ENCODE assay signal across 8 mouse cellular contexts in the genomic region with DNA sequence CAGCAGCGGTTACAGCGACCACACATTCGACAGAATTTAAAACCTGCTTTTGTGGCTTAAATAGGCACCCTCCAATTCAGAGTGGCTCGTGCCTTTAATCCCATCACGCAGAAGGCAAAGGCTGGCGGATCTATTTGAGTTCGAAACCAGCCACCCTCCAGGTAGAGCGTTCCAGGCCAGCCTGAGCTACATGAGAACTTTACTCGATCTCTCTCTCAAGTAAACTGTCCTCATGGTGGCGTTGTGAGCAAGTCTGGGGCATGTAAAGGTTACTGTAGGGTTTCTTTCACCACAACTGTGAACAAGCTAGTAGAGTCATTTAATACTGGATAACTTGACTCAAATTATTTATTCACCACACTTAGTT. TPM values are rescaled to one million over a fixed set of nuclear protein-coding genes. Genes with fewer than 3 reads are reported as not detected.
A peak's percentile ranks its signal among the peaks of the same experiment; 100 is the strongest.
DNase-seq lines count a peak whose midpoint lies in the region; ATAC-seq and TF ChIP-seq lines count a peak whose summit lies in the region.

No protein-coding gene starts in this region.

- no peaks in the 10 kb centered on the region for H3K36me3 ChIP-seq in hindbrain, embryonic 13.5 days
- H3K36me3 ChIP-seq in stomach, postnatal 0 days (ENCODE audit: control insufficient read depth, insufficient read depth, low read length), result no peaks in the 10 kb centered on the region; the same call in 1 of the 2 replicates

- ATAC-seq in hindbrain, embryonic 13.5 days (ENCODE audit: low FRiP score), result peak; percentile 32; the same call in 1 of the 2 replicates
- ATAC-seq in stomach, postnatal 0 days (ENCODE audit: low FRiP score, low TSS enrichment), result peak; percentile 36; the same call in 1 of the 2 replicates

- peak overlapping the region; percentile 82 for H3K4me3 ChIP-seq in cerebellum, adult 2 months (replicated peaks; ENCODE audit: insufficient read depth, low read depth, low read length)
- peak overlapping the region; percentile 60 for H3K4me3 ChIP-seq in hindbrain, embryonic 13.5 days
- H3K4me3 ChIP-seq in stomach, postnatal 0 days (ENCODE audit: low read depth, low read length), result peak overlapping the region; percentile 68

- H3K4me1 ChIP-seq in cerebellum, adult 2 months (ENCODE audit: control insufficient read depth, insufficient read depth, low read length), result no peaks in the 10 kb centered on the region
- H3K4me1 ChIP-seq in hindbrain, embryonic 13.5 days (replicated peaks), result peaks cover 25% of the 10 kb centered on the region
- H3K4me1 ChIP-seq in stomach, postnatal 0 days (replicated peaks; ENCODE audit: control insufficient read depth, insufficient read depth), result 0 out of 2 replicates have a peak, but pooled peaks cover 2% of the 10 kb centered on the region

- no peaks in the 10 kb centered on the region for H3K27me3 ChIP-seq in cerebellum, adult 2 months (ENCODE audit: control insufficient read depth, insufficient read depth, low read length)
- H3K27me3 ChIP-seq in hindbrain, embryonic 13.5 days, result peaks cover 6% of the 10 kb centered on the region
- no peaks in the 10 kb centered on the region for H3K27me3 ChIP-seq in stomach, postnatal 0 days (ENCODE audit: control insufficient read depth, insufficient read depth, low read length)

- peak; percentile 22; the same call in 1 of the 2 replicates for TF ChIP-seq CTCF in cerebellum, adult 2 months (IDR thresholded peaks at IDR 0.05; ENCODE audit: borderline replicate concordance, insufficient read depth, low read depth, low read length)
- peak; percentile 60 for TF ChIP-seq CTCF in stomach, postnatal 0 days (IDR thresholded peaks at IDR 0.05; ENCODE audit: low read depth)

- DNase-seq in cerebellum, adult 2 months, result no peak
- no peak for DNase-seq in cerebellum, adult 9-10 months
- peak; percentile 93 for DNase-seq in 416B (ENCODE audit: low read depth)
- DNase-seq in c-Kit-positive CD71-positive TER-119-positive erythroid progenitor cells, embryonic 14.5 days (ENCODE audit: low spot score), result peak; percentile 70
- DNase-seq in lung, postnatal 10 days, result peak; percentile 74
- no peak for DNase-seq in stomach, postnatal 0 days (ENCODE audit: low spot score)
- DNase-seq in cerebellum, adult 9-11 months, result no peak

- H3K9me3 ChIP-seq in hindbrain, embryonic 13.5 days, result no peaks in the 10 kb centered on the region
- H3K9me3 ChIP-seq in stomach, postnatal 0 days (ENCODE audit: control insufficient read depth, low read length), result no peaks in the 10 kb centered on the region

- H3K27ac ChIP-seq in cerebellum, adult 2 months (ENCODE audit: insufficient read depth, low read length), result no peak overlapping the region
- H3K27ac ChIP-seq in hindbrain, embryonic 13.5 days, result peak overlapping the region; percentile 76
- H3K27ac ChIP-seq in stomach, postnatal 0 days (replicated peaks), result peak overlapping the region; percentile 80

- 0 out of 2 replicates have a peak, but pooled peaks have one; percentile 1 for TF ChIP-seq POLR2A in cerebellum, adult 2 months (IDR thresholded peaks at IDR 0.05; ENCODE audit: borderline replicate concordance, insufficient read depth, low read length)

- no peak for TF ChIP-seq EP300 in stomach, postnatal 0 days (optimal IDR thresholded peaks at IDR 0.05)

- H3K9ac ChIP-seq in hindbrain, embryonic 13.5 days, result peak overlapping the region; percentile 49; the same call in 1 of the 2 replicates
- peak overlapping the region; percentile 56 for H3K9ac ChIP-seq in stomach, postnatal 0 days (ENCODE audit: low read length)

- WGBS in cerebellum, adult 2 months, result 2% methylated on average over 10 of the region's 10 CpGs
- 3% methylated on average over 10 of the region's 10 CpGs for WGBS in hindbrain, embryonic 13.5 days
- WGBS in stomach, postnatal 0 days, result 1% methylated on average over 10 of the region's 10 CpGs

- peak overlapping the region; percentile 81 for H3K4me2 ChIP-seq in hindbrain, embryonic 13.5 days
- peak overlapping the region; percentile 83 for H3K4me2 ChIP-seq in stomach, postnatal 0 days (replicated peaks; ENCODE audit: low read depth)

RNA-seq across cellular contexts. Expression of gene Kif18b, which starts 0.4 kb away (rescaled TPM):
- polyA plus RNA-seq in cerebellum, adult 2 months (2012; rRNA removed), result 0.05 and 0.10 TPM in 2 replicates
- polyA plus RNA-seq in hindbrain, embryonic 13.5 days (2015; fragmentation: Nextera tagmentation; extraction: Ambion mirVana), result 2.4 and 2.6 TPM in 2 replicates
- 1.1 and 1.3 TPM in 2 replicates for polyA plus RNA-seq in stomach, postnatal 0 days (2015; fragmentation: Nextera tagmentation; extraction: Ambion mirVana)

RNA-seq across cellular contexts. Expression of gene C1ql1, which starts 21.2 kb away (rescaled TPM):
- polyA plus RNA-seq in cerebellum, adult 2 months (2012; rRNA removed), result 16.7 and 19.2 TPM in 2 replicates
- polyA plus RNA-seq in hindbrain, embryonic 13.5 days (2015; fragmentation: Nextera tagmentation; extraction: Ambion mirVana), result 5.2 and 5.7 TPM in 2 replicates
- 1.4 and 1.9 TPM in 2 replicates for polyA plus RNA-seq in stomach, postnatal 0 days (2015; fragmentation: Nextera tagmentation; extraction: Ambion mirVana)

RNA-seq across cellular contexts. Expression of gene Gfap, which starts 24.6 kb away (rescaled TPM):
- 207 and 211 TPM in 2 replicates for polyA plus RNA-seq in cerebellum, adult 2 months (2012; rRNA removed)
- polyA plus RNA-seq in hindbrain, embryonic 13.5 days (2015; fragmentation: Nextera tagmentation; extraction: Ambion mirVana), result 0.12 and 0.18 TPM in 2 replicates
- 0.68 and 1.1 TPM in 2 replicates for polyA plus RNA-seq in stomach, postnatal 0 days (2015; fragmentation: Nextera tagmentation; extraction: Ambion mirVana)

RNA-seq across cellular contexts. Expression of gene Fam187a, which starts 40.4 kb away (rescaled TPM):
- polyA plus RNA-seq in cerebellum, adult 2 months (2012; rRNA removed), result not detected in 2 replicates
- polyA plus RNA-seq in hindbrain, embryonic 13.5 days (2015; fragmentation: Nextera tagmentation; extraction: Ambion mirVana), result not detected in 2 replicates
- not detected in 2 replicates for polyA plus RNA-seq in stomach, postnatal 0 days (2015; fragmentation: Nextera tagmentation; extraction: Ambion mirVana)

RNA-seq across cellular contexts. Expression of gene Ccdc103, which starts 44.3 kb away (rescaled TPM):
- polyA plus RNA-seq in cerebellum, adult 2 months (2012; rRNA removed), result 0.57 and 0.65 TPM in 2 replicates
- 2.0 TPM in 2 replicates for polyA plus RNA-seq in hindbrain, embryonic 13.5 days (2015; fragmentation: Nextera tagmentation; extraction: Ambion mirVana)
- polyA plus RNA-seq in stomach, postnatal 0 days (2015; fragmentation: Nextera tagmentation; extraction: Ambion mirVana), result 0.30 and 0.56 TPM in 2 replicates

Comparison
In these comparisons a context has a peak if more than half of its experiments do, and no peak if none do; other contexts are left out.
1. DNase-seq: peak in 416B (single experiment), c-Kit-positive CD71-positive TER-119-positive erythroid progenitor cells, embryonic 14.5 days (single experiment) and lung, postnatal 10 days (single experiment); none in cerebellum, adult 2 months (0 of 2), cerebellum, adult 9-10 months (single experiment), stomach, postnatal 0 days (single experiment) and cerebellum, adult 9-11 months (single experiment).
2. RNA of gene Gfap, which starts 24.6 kb away (polyA plus RNA-seq): 207 to 211 TPM in cerebellum, adult 2 months; 0.68 to 1.1 TPM in stomach, postnatal 0 days and 0.12 to 0.18 TPM in hindbrain, embryonic 13.5 days; every median in the first group is over 10 times any median in the second.
3. Peak in every context shown above with its lines, with median percentiles within 50 percentile points of each other: H3K4me3 ChIP-seq.